ENCODE assay signal across 9 mouse cellular contexts in genomic region chr11:61448041-61448440, GRCm38 (mm10). TPM values are rescaled to one million over a fixed set of nuclear protein-coding genes. Genes with fewer than 3 reads are reported as not detected.
DNase-seq lines count a peak whose midpoint lies in the region.
"Had no signal": no experiment of that assay in that cellular context is flagged by ENCODE, and none has a peak within 500 bp of the region (broad histone marks: within the 10 kb centered on the region; RNA-seq: fewer than 3 reads in every experiment).

No protein-coding gene starts in this region.

- DNase-seq in gastrocnemius, postnatal 10 days: peak; percentile 31
- no peak for DNase-seq in gastrocnemius, postnatal 14 days
- peak; percentile 68 for DNase-seq in left cerebral cortex, postnatal 4 days
- no peak for DNase-seq in left cerebral cortex, adult 8-10 months (ENCODE audit: low spot score in 2 of 2)
- DNase-seq in cerebellum, adult 11-12 months: peak; percentile 78
- peak; percentile 81 to 82 for DNase-seq in cerebellum, postnatal 25 days
- no peak for DNase-seq in kidney, adult 18-20 months
- DNase-seq in spleen, postnatal 4 days (ENCODE audit: low spot score in 2 of 2): no peak

- intact Hi-C loops in gastrocnemius, postnatal 14 days (cut with DNase I; ENCODE audit: low total_unique reads): no loop called here
- intact Hi-C loops in left cerebral cortex, postnatal 4 days (cut with DNase I): no loop called here

RNA-seq across cellular contexts. Expression of gene Rnf112, which starts 5.9 kb away (rescaled TPM):
- total RNA-seq in gastrocnemius, postnatal 10 days (2021): 1 to 10 TPM; 2.0 to 2.6 TPM
- 1 to 10 TPM in 1 of 2 experiments, under 1 TPM in 1; 0.86 to 1.1 TPM for total RNA-seq in gastrocnemius, postnatal 14 days (2021)
- 100 to 1,000 TPM in 1 of 2 experiments, 10 to 100 TPM in 1; 89.8 to 101 TPM for total RNA-seq in left cerebral cortex, postnatal 4 days (2021)
- total RNA-seq in left cerebral cortex, adult 8-10 months (2022): 100 to 1,000 TPM; 223 to 281 (median 257) TPM
- total RNA-seq: liver, adult 2 months had no signal

RNA-seq across cellular contexts. Expression of gene Mfap4, which starts 37.2 kb away (rescaled TPM):
- 100 to 1,000 TPM; 245 to 288 TPM for total RNA-seq in gastrocnemius, postnatal 10 days (2021)
- total RNA-seq in gastrocnemius, postnatal 14 days (2021): 100 to 1,000 TPM; 142 to 192 TPM
- 10 to 100 TPM; 10.2 to 12.2 TPM for total RNA-seq in left cerebral cortex, postnatal 4 days (2021)
- 1 to 10 TPM; 1.9 to 4.0 (median 3.1) TPM for total RNA-seq in left cerebral cortex, adult 8-10 months (2022)

RNA-seq across cellular contexts. Expression of gene Mapk7, which starts 46.2 kb away (rescaled TPM):
- 10 to 100 TPM in 1 of 2 experiments, 1 to 10 TPM in 1; 8.4 to 12.9 TPM for total RNA-seq in gastrocnemius, postnatal 10 days (2021)
- total RNA-seq in gastrocnemius, postnatal 14 days (2021): 1 to 10 TPM; 5.9 TPM
- 10 to 100 TPM; 65.1 to 69.8 TPM for total RNA-seq in left cerebral cortex, postnatal 4 days (2021)
- total RNA-seq in left cerebral cortex, adult 8-10 months (2022): 10 to 100 TPM; 19.5 to 22.4 (median 21.0) TPM

RNA-seq across cellular contexts. Expression of gene B9d1, which starts 56.9 kb away (rescaled TPM):
- total RNA-seq in gastrocnemius, postnatal 10 days (2021): 1 to 10 TPM; 5.9 to 9.7 TPM
- total RNA-seq in gastrocnemius, postnatal 14 days (2021): 1 to 10 TPM; 7.6 to 7.9 TPM
- 10 to 100 TPM; 33.2 to 34.7 TPM for total RNA-seq in left cerebral cortex, postnatal 4 days (2021)
- 10 to 100 TPM; 46.9 to 57.8 (median 47.2) TPM for total RNA-seq in left cerebral cortex, adult 8-10 months (2022)

Comparison
In these comparisons a context has a peak if more than half of its experiments do, and no peak if none do; other contexts are left out.
1. DNase-seq: peak in gastrocnemius, postnatal 10 days (single experiment), left cerebral cortex, postnatal 4 days (single experiment), cerebellum, adult 11-12 months (single experiment) and cerebellum, postnatal 25 days (2 of 2); none in gastrocnemius, postnatal 14 days (single experiment), left cerebral cortex, adult 8-10 months (0 of 2), kidney, adult 18-20 months (single experiment) and spleen, postnatal 4 days (0 of 2).
2. RNA of gene Rnf112, which starts 5.9 kb away (total RNA-seq): 223 to 281 TPM in left cerebral cortex, adult 8-10 months and 89.8 to 101 TPM in left cerebral cortex, postnatal 4 days; 2.0 to 2.6 TPM in gastrocnemius, postnatal 10 days and 0.86 to 1.1 TPM in gastrocnemius, postnatal 14 days; every median in the first group is over 10 times any median in the second.
3. RNA of gene Mfap4, which starts 37.2 kb away (total RNA-seq): 245 to 288 TPM in gastrocnemius, postnatal 10 days and 142 to 192 TPM in gastrocnemius, postnatal 14 days; 10.2 to 12.2 TPM in left cerebral cortex, postnatal 4 days and 1.9 to 4.0 TPM in left cerebral cortex, adult 8-10 months; every median in the first group is over 10 times any median in the second.